Mouse (Mus musculus) kidney, postnatal 10 days (tissue): ENCODE measurements around the gene Mast4.

Experiments
- DNase-seq: peaks from one replicate; pipeline ENCODE4 v3.0.0; 2021; ENCODE audit warnings: mixed read lengths

Gene Mast4

DNA sequence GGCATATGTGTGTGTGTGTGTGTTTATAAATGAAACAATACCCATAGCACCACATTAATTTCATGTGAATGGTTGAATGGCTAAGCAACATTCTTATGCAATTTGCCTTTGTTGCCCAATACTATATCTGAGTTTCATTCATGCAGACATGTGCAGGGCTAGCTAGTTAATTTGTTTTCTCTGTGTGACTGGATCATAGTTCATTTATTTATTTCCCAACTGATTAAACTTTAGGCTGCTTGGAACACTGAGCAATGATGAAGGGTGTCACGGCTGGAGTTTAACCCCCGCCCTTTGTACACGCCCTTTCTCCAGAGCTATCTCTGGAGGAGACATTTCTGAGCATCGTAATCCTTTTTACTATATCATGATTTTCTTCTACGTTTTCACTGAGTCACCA, 481.4 kb downstream of the Mast4 start:
- no peak for DNase-seq

DNA sequence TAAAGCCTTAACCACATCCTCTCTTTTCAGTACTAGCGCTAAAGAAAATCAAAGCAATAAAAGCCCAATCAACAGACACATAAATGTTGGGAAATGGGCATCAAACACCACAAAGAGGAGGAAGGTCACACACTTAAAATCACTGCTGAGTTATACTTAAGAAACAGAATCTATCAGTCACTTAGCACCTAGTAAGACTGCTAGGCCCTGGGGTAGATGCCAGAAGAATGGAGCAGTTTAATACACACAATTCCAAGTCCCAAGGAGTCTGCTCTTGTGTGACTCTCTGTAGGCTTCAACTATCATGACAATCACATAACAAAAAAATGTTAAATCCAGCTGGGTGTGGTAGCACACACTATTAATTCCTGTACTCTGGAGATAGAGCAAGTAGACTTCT, 483.0 kb downstream of the Mast4 start:
- no peak for DNase-seq

- DNase-seq: no peak
Observed at GRCm38 (mm10) chr13:102850594-102850993, 483.7 kb downstream of the Mast4 start.

GRCm38 (mm10) chr13:102849068-102849467, 485.2 kb downstream of the Mast4 start:
- DNase-seq: no peak

DNA sequence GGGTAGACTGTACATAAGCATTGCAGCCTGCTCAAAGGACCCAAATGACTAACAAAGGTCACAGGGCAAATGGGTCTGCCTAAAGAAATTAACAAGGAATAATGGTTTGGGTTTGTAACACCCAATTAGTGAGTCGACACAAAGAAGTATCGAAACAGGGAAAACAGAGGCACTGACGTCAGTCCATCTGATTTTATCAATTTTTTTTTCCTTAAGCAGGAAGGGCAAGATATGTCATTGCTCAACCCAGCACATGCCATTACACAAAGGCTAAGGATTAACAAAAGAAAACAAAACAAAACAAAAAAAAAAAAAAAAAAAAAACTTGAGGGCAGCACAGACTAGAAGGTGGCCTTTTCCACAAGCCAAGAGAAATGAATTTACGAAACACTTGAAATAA, 487.8 kb downstream of the Mast4 start:
- no peak for DNase-seq

- DNase-seq: no peak
Observed at GRCm38 (mm10) chr13:102842715-102843114, 491.6 kb downstream of the Mast4 start.

GRCm38 (mm10) chr13:102842237-102842636, 492.1 kb downstream of the Mast4 start:
- peak; percentile 35 for DNase-seq

DNA sequence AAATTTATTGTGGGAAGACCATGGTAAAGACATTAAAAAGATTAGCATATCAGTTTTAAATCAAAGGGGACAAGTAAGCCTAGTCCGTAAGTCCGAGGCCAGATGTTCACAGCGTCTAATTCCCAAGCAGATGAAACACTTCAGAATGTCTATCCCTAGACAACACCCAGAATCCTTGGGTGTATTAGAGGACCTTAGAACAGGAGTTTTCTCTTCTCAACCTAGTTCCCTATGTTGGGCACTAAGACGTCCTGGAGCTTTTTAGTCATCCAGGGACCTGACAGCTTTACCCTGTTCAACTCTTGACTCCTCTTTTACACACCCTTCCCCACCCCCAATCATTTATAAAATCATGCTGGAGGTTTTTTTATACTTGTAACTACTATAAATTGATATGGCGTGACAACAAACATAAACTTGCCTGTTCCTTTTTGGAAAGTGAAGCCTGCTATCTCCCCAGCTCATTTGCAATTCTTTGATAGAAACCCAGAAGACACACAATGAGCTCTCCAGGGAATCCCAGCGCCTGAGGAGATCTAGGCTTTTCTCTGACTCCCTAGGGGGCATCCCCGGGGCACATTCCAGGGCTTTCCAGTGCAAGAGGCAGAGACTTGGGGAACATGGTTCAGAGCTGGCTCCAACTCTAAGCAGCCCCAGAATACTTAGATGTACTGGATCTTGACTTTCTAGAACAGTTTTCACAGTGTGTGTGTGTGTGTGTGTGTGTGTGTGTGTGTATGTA, 494.4 kb downstream of the Mast4 start:
- peak; percentile 32 for DNase-seq

DNA sequence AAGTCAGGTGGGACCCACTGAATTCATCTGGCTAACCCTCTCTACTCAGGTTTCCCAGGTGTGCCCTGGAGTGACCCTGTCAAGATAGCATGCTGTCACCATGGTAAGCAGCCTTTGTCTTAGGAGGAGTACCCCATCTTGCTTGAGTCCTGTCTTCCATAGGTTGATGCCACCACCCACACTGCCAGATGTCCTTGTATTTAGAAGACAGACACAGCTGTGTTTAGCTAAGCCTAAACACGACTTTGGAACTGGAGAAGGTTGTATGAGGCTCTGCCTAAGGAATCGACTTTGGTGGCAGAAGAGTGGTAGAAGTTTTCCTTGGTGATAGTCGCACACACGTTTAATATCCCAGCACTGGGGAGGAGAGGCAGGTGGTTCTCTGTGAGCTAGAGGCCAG, 496.9 kb downstream of the Mast4 start:
- DNase-seq: no peak

DNA sequence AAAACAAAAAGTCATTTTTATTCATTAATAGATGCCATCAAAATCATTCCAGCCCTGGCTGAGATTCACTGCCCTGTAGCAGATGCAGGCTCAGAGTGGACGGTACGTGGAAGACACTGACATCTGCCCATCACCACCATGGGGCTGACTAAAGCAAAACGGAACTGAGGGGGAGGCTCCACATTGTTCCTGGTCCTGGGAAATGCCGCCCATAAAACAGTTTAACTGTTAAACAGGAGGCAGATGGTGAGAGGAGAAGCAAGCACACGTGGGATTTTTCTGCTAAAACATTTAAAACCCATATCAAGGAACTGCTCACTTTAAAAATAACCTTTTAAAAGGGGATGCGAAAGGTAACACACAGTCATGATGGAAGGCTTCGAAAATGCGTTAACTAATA, 499.0 kb downstream of the Mast4 start:
- DNase-seq: no peak

DNA sequence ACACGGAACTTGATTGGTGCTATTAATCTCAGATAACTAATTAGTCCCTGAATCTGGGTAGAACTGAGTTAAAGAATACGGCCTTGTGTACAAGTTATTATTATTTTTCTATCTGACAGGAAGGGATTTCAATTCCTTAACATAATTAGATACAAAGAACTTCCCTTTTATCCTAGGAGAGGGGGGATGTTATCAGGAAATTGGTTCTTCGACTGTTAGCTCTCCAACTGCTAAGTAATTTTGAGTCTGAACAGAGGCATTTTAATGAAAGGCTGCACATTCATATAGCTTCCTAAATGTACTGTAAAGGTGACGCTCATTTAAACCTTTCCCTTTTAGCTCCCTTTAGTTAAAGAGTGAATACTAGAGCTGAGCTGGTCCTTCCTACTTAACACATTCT, 516.0 kb downstream of the Mast4 start:
- no peak for DNase-seq

GRCm38 (mm10) chr13:102816689-102817088, 517.6 kb downstream of the Mast4 start:
- no peak for DNase-seq

GRCm38 (mm10) chr13:102815158-102815557, 519.1 kb downstream of the Mast4 start:
- DNase-seq: no peak

- peak; percentile 77 for DNase-seq
Observed at GRCm38 (mm10) chr13:102811129-102811832, 523.0 kb downstream of the Mast4 start.

- no peak for DNase-seq
Observed at GRCm38 (mm10) chr13:102806652-102807051, 527.6 kb downstream of the Mast4 start.

DNA sequence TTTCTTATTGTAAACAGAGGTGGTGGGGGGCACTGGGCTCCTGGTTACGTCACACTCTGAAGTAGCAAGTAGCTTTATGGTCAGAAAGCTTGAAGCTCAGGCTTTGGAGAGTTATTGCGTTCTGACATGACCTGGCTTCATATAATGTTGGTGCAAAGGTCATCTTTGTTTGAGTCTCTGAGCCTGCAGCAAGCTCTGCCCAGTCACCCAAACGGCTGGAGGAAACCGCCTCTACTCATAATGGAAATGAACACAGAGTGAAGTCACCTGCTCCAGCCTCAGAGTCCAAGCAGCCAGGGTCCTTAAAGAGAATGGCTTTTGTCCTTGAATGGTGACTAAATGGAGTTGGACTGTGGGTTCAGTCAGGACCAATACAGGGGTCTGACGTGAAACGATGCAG, 529.1 kb downstream of the Mast4 start:
- no peak for DNase-seq

- no peak for DNase-seq
Observed at GRCm38 (mm10) chr13:102803206-102803605, 531.1 kb downstream of the Mast4 start.

- no peak for DNase-seq
Observed at GRCm38 (mm10) chr13:102792157-102792556, 542.1 kb downstream of the Mast4 start.

- DNase-seq: peak; percentile 43
Observed at GRCm38 (mm10) chr13:102790601-102791155, 543.6 kb downstream of the Mast4 start.

GRCm38 (mm10) chr13:102786666-102787230, 547.5 kb downstream of the Mast4 start:
- peak; percentile 42 for DNase-seq

- no peak for DNase-seq
Observed at GRCm38 (mm10) chr13:102783531-102784310, 550.6 kb downstream of the Mast4 start.

- DNase-seq: no peak
Observed at GRCm38 (mm10) chr13:102779275-102779674, 555.0 kb downstream of the Mast4 start.

DNA sequence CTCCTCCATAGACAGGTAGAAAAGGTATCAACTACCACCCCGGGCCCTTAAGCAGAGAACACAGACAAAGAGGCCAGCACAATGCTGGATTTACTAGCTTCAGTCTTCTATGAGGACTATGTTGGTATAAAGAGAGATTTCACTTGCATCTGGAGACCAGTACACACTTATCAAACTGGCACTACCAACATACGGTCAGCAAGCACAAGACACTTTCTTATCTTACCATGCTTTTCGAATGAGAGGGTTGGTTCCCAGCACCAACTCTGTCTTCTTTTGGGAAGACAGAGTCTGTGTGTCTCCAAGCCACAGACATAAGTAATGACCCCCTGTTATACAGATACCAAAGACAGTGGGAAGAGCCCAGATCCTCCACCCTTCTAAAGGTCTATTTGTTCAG, 555.4 kb downstream of the Mast4 start:
- DNase-seq: no peak
